Mouse (Mus musculus): ENCODE measurements at regions not wholly inside any gene's neighbourhood (a gene's known extent, or its start where the extent isn't known, plus 50 kb on each side); places are given as distances from the start of the nearest gene placed in this dataset.
A peak's percentile ranks its signal among the peaks of the same experiment; 100 is the strongest.

- no peak for DNase-seq (ENCODE audit: low read depth, low spot score)
Observed at GRCm38 (mm10) chr4:82234443-82234842, 471.1 kb downstream of the Nfib start.

DNA sequence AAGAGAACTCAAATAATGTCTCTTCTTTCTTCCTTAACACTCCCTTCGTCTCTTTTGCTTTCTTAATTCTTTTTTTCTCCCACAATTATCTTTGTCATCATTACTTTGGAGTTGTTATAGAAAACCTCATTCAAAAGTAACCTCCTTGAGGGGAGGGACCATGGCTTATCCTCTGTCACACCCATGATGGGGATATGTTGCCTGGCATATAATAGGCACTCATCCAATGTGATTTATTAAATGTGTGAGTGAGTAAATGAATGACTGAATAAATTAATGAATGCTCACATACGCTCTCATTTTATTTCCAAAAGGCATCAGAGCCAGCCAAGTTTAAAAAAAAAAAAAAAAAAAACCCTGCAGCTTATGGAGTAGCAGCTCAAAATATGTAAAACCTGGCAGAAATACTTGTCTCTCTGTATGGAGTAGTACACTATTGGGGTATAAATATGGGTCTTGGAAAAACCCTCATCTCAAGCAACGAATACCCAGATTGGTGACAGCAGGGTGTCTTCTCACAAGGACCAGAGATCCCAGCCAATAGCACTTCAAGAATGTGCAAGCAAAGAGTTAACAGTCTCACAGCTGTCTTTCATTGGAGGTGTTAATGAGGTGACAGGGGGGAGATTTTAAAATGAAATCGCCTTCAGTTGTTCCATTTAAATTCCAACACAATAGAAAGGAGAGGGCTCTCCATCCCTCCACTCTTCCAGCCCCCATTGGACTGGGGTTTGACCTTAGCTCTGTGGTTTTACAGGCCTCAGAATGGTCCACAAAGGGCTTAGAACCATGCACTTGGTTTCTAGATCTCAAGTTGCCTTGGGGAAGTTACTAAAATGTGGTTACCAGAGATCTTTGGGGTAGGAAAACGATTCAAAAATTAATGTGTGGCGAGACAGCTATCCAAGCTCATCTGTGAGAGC is 479.1 kb downstream of the Nfib start:
- no peak for DNase-seq (ENCODE audit: low read depth, low spot score)

DNA sequence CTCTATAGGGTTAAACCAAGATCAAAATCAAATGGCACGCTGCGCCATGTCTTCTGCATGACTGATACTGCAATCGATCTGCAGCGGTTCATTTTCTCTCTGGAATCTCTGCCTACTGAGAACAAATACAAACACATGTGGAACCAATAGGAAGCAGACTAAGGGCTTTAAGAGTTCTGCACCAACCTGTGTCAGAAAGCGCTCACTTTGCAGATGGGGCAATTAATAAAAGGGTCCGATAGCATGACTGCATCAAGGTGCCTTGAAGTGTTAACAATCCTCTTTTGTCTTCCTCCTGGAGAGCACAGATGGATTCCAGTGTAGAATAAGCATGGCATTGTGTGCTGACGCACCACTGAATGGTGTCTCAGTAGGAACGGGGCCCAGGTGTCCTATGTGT is 484.8 kb downstream of the Nfib start:
- DNase-seq (ENCODE audit: low read depth, low spot score) = no peak

GRCm38 (mm10) chr4:82220120-82220714 is 485.3 kb downstream of the Nfib start:
- no peak for DNase-seq (ENCODE audit: low read depth, low spot score)

DNA sequence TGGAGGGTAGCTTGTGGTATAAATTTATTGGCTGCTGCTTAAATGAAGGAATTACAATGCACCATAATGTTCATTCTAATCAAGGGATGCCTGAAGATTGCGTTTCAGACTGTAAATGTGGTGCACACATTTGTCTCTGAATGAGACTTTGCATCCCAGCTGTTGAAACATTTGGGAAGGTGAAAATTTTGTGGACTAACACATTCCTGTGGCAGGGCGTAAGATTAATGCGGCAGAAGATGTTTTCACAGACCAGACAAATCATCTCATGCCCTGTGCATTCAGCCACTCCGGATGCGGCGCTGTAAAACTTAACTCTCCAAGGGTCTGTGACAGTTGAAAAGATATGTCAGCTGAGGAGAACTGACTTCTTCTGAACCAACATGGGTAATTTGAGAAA is 486.9 kb downstream of the Nfib start:
- no peak for DNase-seq (ENCODE audit: low read depth, low spot score)

GRCm38 (mm10) chr4:82207031-82207430 is 498.5 kb downstream of the Nfib start:
- DNase-seq (ENCODE audit: low read depth, low spot score) = no peak

DNA sequence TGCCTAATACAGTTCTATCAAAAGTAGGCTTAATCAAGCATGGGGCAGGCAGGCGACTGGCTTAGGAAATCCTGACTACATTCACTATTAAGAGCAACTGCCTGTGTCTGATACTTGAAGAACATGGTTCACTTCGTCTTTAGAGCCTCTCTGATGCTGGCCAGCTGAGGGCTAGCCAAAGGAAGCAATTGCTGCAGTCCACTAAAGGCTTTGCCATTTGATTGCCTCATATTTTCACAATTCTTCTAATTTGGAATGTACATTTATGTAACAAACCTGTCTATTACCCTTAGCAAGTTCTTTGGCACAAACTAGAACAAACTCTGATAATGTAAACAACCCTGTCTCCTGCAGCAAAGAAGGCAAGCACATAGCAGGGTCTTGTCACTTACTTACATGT is 505.2 kb downstream of the Nfib start:
- no peak for DNase-seq (ENCODE audit: low read depth, low spot score)

GRCm38 (mm10) chr4:82199118-82199517 is 506.4 kb downstream of the Nfib start:
- DNase-seq (ENCODE audit: low read depth, low spot score) = no peak

DNA sequence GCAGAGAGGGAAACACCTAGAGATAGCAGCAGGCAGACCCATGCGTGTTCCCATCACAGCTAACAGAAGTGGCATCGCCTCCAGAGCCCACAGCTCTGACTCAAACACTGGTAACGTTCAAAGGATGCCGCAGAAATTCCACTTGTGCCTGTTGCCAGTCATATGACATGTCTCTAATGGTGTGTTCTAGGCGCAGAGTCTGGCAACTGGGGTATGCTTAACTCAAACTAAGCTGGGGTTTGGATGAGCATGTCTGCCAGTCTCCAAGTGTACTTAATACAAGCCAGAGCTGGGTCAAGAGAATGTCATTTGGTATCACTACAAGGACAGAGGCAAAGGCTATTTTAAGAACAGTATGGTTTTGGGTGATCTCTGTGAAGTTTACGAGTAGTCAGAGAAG is 507.9 kb downstream of the Nfib start:
- DNase-seq (ENCODE audit: low read depth, low spot score) = no peak

- no peak for DNase-seq (ENCODE audit: low read depth, low spot score)
Observed at GRCm38 (mm10) chr4:82196024-82196647, 509.4 kb downstream of the Nfib start.

DNA sequence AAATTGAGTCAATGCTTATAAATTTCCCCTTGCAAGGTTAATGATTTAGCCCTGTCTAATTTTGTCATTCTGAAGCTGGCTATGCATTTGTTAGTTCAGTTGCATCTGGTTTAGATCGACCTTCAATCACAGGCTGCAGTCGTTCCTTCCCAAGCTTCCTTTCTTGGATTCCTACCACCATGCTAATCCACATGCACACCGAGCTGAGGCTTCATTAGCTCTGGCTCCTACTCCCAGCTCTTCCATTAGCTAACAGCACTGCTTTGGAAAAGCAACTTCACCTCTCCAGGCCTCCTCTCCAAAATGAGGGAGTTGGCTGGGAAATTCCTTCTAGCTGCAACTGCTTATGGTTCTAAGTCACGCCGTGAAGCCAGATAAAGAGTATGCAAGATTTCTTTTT is 511.6 kb downstream of the Nfib start:
- no peak for DNase-seq (ENCODE audit: low read depth, low spot score)

DNA sequence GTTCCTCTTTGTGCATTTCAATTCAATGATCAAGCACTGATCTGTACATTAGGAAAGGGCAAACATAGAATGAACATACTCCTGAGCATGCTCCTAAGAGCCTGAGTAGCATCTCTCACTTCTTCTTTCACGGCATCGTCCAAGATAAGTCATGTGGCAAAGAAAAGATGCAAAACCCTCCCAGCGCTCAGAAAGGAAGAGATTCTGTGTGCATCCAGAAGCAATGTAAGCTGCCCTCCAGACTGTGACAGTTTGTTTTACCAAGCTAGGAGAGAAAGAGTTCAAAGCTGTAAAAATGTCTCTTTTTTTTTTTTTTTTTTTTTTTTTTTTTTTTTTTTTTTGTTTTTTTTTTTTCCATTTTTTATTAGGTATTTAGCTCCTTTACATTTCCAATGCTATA is 518.7 kb downstream of the Nfib start:
- no peak for DNase-seq (ENCODE audit: low read depth, low spot score)

DNA sequence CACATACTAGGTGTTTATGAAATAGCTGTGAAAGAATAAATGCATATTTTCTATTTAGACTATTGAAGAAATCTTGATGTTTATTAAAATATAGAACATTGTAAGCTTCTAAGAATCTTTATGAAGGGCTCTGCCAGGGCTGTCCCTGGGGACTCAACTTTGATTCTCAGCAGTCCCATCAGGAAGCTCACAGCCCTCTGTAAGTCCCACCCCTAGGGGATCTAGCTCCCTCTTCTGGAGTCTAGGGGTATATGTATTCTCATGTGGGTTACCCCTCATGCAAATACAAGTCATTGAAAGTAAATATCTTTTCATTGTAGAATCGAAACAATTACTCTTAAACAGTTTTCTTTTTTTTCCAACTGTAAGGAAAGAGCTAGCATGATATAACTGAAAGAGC is 521.6 kb downstream of the Nfib start:
- DNase-seq (ENCODE audit: low read depth, low spot score) = peak; percentile 8

DNA sequence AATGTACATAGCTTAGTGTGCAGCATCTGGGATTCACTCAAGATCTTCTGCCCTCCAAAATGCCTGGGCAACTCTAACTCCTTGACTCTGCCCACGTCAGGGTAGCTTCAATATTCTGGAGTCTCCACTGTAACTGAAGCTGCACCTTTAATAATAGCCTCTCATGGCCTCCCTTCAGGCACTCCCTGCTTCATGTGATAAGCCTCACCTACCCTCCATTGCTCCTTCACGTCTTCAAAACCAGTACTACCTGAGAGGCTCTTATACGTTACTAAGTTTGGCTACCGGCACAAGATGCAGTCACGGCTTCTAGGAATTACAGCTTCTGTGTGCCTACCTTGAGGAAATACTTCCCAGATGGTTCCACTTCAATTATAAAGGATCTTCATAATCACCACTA is 527.4 kb downstream of the Nfib start:
- DNase-seq (ENCODE audit: low read depth, low spot score) = no peak

DNA sequence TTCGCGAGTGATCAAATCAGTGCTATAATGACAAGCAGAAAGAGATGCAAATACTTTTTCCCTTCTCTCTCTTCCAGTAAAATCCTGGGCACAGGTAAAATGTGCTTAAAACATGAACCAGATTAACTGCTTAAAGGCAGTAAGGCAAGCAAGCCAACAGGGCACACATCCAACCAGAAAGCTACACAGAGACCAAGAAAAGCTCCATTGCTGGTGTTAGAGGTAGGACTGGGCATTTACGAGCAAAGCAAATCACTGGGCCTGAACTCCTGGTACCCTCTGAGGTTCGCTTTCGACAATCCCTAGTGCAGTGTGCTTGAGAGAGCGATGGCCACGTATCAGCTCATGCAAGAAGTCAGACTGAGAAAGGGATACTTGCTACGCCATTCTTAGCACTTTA is 528.8 kb downstream of the Nfib start:
- DNase-seq (ENCODE audit: low read depth, low spot score) = no peak

DNA sequence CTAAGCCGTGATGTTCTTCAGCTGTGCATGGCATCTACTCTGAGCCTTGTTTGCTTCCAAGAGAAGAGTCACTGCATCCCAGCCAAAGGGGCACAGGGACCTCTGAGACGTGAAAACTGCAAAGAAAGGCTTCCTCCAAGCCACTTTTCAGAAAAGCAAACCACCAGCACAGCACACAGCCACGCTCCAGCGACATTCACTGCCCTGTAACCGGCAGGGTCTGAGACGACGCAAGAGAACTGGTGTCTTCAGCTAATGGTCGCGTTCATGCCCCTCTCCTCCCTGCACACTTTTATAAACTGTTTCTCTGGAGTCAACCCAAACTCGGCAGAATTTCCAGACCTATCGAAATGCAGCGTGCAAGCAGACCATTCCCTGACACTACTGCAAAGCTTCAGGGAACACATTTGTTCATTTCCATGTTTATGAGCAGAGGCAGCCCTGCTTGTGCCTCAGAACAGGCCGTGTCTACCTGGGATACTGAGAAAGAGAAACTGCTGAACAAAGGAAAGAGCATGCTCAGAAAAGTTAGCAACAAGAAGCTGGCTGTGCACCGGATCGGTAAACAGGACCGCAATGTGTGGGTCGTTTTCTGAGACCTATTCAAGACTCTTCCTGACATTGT is 532.0 kb downstream of the Nfib start:
- DNase-seq (ENCODE audit: low read depth, low spot score) = no peak

GRCm38 (mm10) chr4:82170930-82171329 is 534.6 kb downstream of the Nfib start:
- no peak for DNase-seq (ENCODE audit: low read depth, low spot score)

DNA sequence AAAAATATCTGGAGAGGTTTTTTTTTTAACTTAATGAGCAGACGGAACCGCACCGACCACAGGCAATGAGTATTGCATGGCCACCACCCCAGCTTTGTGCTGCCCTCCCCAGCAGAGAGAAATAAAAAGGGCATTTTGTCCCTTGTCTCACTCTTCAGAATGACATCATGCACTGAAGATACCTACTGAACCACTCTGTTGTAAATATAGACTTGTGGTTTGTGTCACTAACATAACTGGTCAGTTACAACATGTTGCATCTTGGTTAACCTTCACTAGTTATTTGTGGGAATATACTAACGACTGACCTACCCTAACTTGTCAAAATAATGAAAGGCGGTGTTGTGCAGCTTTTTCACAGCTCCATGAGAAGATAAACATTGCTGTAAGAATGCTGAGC is 537.5 kb downstream of the Nfib start:
- no peak for DNase-seq (ENCODE audit: low read depth, low spot score)

- DNase-seq (ENCODE audit: low read depth, low spot score) = no peak
Observed at GRCm38 (mm10) chr4:82167396-82167795, 538.2 kb downstream of the Nfib start.

GRCm38 (mm10) chr4:82166826-82167225 is 538.7 kb downstream of the Nfib start:
- no peak for DNase-seq (ENCODE audit: low read depth, low spot score)

DNA sequence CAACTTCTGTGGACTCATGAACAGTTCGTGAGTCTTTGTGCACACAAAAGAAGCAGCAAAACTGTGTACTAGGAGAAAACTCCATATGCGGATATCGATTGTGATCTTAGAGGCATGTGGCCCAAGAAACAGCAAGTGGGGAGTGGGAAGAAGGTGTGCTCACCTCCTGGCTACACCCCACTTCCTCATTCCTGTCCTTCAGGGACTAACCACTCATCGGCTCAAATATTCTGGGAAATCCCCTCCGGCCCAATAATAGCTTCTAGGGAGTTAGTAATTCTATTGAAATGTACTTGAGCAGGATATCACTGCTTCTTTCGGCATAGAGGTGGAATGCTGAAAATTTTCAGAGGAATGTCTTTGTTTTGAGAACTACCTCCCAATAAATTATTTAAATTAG is 539.5 kb downstream of the Nfib start:
- DNase-seq (ENCODE audit: low read depth, low spot score) = peak; percentile 6

- DNase-seq (ENCODE audit: low read depth, low spot score) = no peak
Observed at GRCm38 (mm10) chr4:82164058-82164457, 541.5 kb downstream of the Nfib start.

All from ZHBTc4 (cell line).